Mouse (Mus musculus): ENCODE measurements around the gene Dyrk1a.

Dyrk1a gene

GRCm38 (mm10) chr16:94559782-94560181 lies 10.0 kb upstream of the Dyrk1a start:
- DNase-seq, result no peak

- DNase-seq, result peak in 1 of 2 experiments; percentile 55
Observed at GRCm38 (mm10) chr16:94560618-94561017, 9.2 kb upstream of the Dyrk1a start.

- no peak for DNase-seq
Observed at GRCm38 (mm10) chr16:94566124-94566523, 3.7 kb upstream of the Dyrk1a start.

GRCm38 (mm10) chr16:94566834-94567585 lies 2.8 kb upstream of the Dyrk1a start:
- no peak for DNase-seq

- no peak for DNase-seq
Observed at GRCm38 (mm10) chr16:94567751-94568150, 2.1 kb upstream of the Dyrk1a start.

- no peak for DNase-seq
Observed at GRCm38 (mm10) chr16:94568335-94569228, 1.2 kb upstream of the Dyrk1a start.

GRCm38 (mm10) chr16:94570361-94571041 lies 691 bp downstream of the Dyrk1a start:
- peak; percentile 75 to 80 for DNase-seq

GRCm38 (mm10) chr16:94571111-94571993 lies 1.5 kb downstream of the Dyrk1a start:
- no peak for DNase-seq

- DNase-seq, result no peak
Observed at GRCm38 (mm10) chr16:94572422-94572821, 2.6 kb downstream of the Dyrk1a start.

GRCm38 (mm10) chr16:94574025-94574717 lies 4.4 kb downstream of the Dyrk1a start:
- no peak for DNase-seq

GRCm38 (mm10) chr16:94574718-94575094 lies 4.9 kb downstream of the Dyrk1a start:
- DNase-seq, result no peak

- no peak for DNase-seq
Observed at GRCm38 (mm10) chr16:94575757-94576156, 5.9 kb downstream of the Dyrk1a start.

- no peak for DNase-seq
Observed at GRCm38 (mm10) chr16:94579348-94579747, 9.5 kb downstream of the Dyrk1a start.

- no peak for DNase-seq
Observed at GRCm38 (mm10) chr16:94580844-94581405, 11.1 kb downstream of the Dyrk1a start.

GRCm38 (mm10) chr16:94586349-94586990 lies 16.7 kb downstream of the Dyrk1a start:
- DNase-seq, result no peak

GRCm38 (mm10) chr16:94587461-94587860 lies 17.7 kb downstream of the Dyrk1a start:
- no peak for DNase-seq

GRCm38 (mm10) chr16:94588171-94588570 lies 18.4 kb downstream of the Dyrk1a start:
- no peak for DNase-seq

- DNase-seq, result no peak
Observed at GRCm38 (mm10) chr16:94588974-94589373, 19.2 kb downstream of the Dyrk1a start.

GRCm38 (mm10) chr16:94589648-94590047 lies 19.8 kb downstream of the Dyrk1a start:
- no peak for DNase-seq

GRCm38 (mm10) chr16:94590214-94590613 lies 20.4 kb downstream of the Dyrk1a start:
- no peak for DNase-seq

- DNase-seq, result no peak
Observed at GRCm38 (mm10) chr16:94590977-94591376, 21.2 kb downstream of the Dyrk1a start.
